Mouse (Mus musculus): ENCODE measurements around the gene Gltpd2. TPM values are rescaled to one million over a fixed set of nuclear protein-coding genes. Genes with fewer than 3 reads are reported as not detected.

Gene Gltpd2
- 0.15 and 0.44 TPM in 2 replicates for polyA plus RNA-seq (2015; fragmentation: Nextera tagmentation; extraction: Ambion mirVana)

DNA sequence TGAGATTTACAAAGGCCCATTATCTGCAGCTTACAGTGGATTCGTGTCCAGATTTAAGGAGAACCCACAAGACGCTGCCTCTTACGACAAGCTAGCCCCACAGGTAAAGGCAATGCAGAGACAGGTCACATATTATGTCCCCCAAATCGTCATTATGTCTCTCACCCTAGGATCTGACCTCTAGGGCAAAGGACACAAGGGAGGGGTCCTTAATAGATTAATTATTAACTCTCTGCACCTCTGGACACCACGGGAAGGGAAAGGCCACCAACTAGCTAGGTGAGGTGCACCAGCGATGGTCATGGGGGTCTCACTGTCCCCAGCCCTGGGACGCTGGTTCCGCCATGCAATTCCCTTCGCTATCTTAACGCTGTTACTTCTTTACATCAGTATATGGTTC is at the start of gene Gltpd2:
Gltpd2 (plus strand) TSS at position 274 of the 400 bp plus-strand sequence.

DNA sequence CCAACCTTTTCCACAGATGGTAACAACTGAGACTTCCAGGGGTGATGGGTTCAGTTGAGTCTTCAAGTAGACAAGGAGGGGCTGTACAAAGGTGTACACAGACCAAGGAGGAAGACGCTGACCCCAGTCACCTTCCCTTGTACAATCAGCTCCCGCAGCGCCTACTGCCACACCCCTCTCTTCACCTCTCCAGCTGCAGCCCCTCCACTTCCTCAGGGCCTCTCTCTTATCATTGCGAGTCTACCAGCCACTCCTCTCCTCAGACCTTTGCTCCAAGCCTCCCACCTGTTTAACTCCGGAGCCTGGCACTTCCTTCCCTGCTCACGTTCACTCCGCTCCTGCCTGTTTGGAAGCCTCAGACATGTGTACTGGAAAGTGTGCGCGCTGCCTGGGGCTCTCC is 14.0 kb upstream of the Gltpd2 start, which contains the start of gene Tm4sf5:
Tm4sf5 (plus strand) TSS at position 275 of the 400 bp plus-strand sequence.

DNA sequence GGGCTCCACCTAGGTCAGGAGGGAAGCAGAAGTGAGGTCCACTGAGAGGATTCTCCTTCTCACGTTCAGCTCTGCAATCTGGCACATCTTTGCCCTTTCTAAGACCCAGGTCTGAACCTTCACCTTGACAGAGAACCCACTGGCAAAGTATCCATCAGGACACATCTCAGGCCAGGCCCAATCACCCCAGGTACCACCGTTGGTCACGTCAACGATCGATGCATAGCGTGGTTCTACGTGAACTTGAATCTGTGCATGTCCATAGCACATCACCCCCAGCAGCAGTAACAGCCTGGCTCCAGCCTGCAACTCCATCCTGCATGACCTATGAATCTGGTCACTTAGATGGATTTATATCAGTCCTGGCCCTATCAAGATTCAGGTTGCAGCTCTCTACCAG is 4.7 kb upstream of the Gltpd2 start, which contains the start of gene Vmo1:
Vmo1 (minus strand) TSS at position 329 of the 400 bp plus-strand sequence.

DNA sequence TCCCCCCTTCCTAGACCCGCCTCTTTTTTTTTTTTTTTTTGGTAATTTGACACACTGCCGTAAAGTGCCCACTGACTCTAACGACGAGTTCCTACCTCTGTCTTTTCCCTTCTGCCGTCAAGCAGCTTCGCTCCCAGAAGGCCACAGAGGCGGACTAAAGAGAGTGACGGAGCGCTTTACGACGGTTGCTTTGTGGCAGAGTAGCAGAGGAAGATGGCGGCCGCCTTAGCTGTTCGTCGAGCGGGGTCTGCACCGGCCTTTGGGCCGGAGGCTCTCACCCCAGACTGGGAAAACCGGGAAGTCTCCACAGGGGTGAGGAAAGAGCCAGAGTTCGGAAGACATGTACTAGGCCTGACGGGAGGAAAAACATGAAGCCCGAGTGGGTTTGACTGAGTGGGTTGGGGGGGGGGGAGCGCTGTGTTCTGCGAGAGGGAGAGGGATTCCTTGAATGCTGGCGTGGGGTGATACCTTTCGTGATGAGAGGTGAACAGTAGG is 6.2 kb downstream of the Gltpd2 start, which contains the start of gene Psmb6:
Psmb6 (plus strand) TSS at position 184 of the 495 bp plus-strand sequence.

DNA sequence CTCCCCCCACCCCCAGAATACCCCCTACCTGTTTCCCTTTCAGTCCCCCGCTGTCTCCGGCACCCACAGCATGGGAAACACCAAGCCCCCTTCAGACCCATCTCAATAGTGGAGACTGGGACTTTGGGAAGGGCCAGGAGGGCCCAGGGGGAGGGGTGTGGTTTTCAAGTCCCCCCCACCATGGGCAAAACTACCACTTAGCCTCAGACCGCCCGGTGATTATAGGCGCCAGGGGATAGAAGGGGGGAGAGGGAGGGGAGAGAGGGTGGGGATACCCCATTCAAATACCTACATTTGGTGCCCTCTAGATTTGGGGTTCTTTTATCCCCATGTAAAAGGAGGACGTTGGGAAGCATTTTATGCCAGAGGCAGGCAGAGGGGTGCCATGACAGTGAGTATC is 13.8 kb downstream of the Gltpd2 start, which contains the start of gene Gm40193:
Gm40193 (minus strand) TSS at position 101 of the 400 bp plus-strand sequence.

DNA sequence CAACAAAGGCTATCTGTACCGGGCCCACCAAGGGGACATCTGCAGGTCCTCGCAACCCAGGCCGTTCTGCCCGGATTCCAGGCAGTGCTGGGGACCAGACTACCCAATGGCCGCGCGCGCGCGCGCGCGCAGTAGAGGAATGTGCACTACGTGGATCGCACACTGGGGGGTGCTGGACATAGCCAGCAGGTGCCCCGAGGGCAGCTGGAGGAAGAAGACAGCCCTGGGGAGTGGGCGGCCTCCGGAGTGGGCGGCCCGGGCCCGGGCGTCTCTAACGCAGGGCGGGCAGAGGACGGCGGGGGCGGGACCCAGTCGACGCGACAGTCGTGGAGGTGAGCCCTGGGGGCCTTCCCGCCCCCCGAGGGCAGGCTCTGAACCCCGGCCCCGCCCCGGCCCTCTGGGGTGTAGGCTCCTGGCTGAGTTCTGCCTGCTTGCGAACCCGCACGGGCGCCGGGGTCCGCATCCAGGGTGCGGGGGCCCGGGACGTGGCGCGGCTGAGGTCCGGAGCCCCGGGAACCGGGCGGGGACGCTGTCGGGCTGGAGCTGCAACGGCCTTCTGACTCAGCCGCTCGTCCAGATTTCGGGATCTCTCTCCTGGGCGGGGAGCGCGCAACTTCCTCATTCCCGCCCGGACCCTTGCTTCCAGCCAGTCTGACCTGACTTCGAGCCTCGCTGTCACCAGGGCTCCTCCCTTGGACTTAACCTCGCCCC is 21.0 kb downstream of the Gltpd2 start, which contains the start of gene Pld2:
Pld2 (plus strand) TSS at position 188 of the 711 bp plus-strand sequence.

DNA sequence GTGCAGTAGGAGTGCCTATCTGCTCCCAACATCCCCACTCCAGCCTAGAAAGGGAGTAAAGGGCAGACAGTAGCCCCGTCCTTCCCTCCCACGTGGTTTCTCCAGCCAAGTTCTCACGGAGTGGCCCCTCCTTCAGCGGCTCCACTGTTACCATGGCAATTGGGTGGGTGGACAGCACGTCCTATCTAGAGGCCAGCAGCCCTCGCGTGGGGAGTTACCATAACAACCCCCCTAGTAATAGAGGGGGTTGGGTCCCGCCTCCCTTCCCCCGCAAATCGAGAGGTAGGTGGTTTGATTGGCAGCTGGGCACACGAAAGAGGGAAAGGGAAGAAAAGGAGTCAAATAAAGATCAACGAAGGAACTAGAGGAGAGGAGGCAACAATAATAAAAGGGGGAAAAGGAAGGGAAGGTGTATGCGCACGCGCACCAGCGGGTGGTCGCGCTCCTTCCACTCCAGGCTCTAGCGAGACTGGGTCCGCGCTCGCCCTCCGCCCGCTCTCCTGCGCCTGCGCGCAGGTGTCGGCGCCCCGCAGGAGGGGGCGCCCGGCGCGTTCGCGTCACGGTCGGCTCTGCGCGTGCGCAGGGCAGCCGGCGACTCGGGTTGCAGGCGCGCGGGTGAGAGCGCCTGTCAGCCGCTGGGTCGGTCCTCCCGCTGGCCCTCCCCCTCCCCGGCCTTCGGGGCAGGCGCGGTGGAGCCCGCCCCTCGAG is 43.4 kb downstream of the Gltpd2 start, which contains the start of gene Mink1:
Mink1 (plus strand) TSS at position 595 of the 708 bp plus-strand sequence.

Other genes with a start within 250 kb of the Gltpd2 start
- gene Alox12e, start 196.6 kb upstream of the Gltpd2 start, polyA plus RNA-seq (2015; fragmentation: Nextera tagmentation; extraction: Ambion mirVana) = 0.21 and 0.27 TPM in 2 replicates
- gene Alox15, start 167.2 kb upstream of the Gltpd2 start, polyA plus RNA-seq (2015; fragmentation: Nextera tagmentation; extraction: Ambion mirVana) = 0.08 and 0.12 TPM in 2 replicates
- 11.7 and 12.6 TPM in 2 replicates for gene Pelp1, start 109.2 kb upstream of the Gltpd2 start, polyA plus RNA-seq (2015; fragmentation: Nextera tagmentation; extraction: Ambion mirVana)
- gene Arrb2, start 86.6 kb upstream of the Gltpd2 start, polyA plus RNA-seq (2015; fragmentation: Nextera tagmentation; extraction: Ambion mirVana) = 8.7 and 12.3 TPM in 2 replicates
- 13.6 and 16.3 TPM in 2 replicates for gene Med11, start 67.3 kb upstream of the Gltpd2 start, polyA plus RNA-seq (2015; fragmentation: Nextera tagmentation; extraction: Ambion mirVana)
- 0.30 and 0.38 TPM in 2 replicates for gene Zmynd15, start 59.8 kb upstream of the Gltpd2 start, polyA plus RNA-seq (2015; fragmentation: Nextera tagmentation; extraction: Ambion mirVana)
- gene Cxcl16, start 59.2 kb upstream of the Gltpd2 start, polyA plus RNA-seq (2015; fragmentation: Nextera tagmentation; extraction: Ambion mirVana) = 2.9 and 3.2 TPM in 2 replicates
- not detected in 2 replicates for gene Tm4sf5, start 14.0 kb upstream of the Gltpd2 start, polyA plus RNA-seq (2015; fragmentation: Nextera tagmentation; extraction: Ambion mirVana)
- 0.31 and 0.34 TPM in 2 replicates for gene Vmo1, start 4.6 kb upstream of the Gltpd2 start, polyA plus RNA-seq (2015; fragmentation: Nextera tagmentation; extraction: Ambion mirVana)
- 671 and 694 TPM in 2 replicates for gene Psmb6, start 6.2 kb downstream of the Gltpd2 start, polyA plus RNA-seq (2015; fragmentation: Nextera tagmentation; extraction: Ambion mirVana)
- not detected in 2 replicates for gene Gm40193, start 13.7 kb downstream of the Gltpd2 start, polyA plus RNA-seq (2015; fragmentation: Nextera tagmentation; extraction: Ambion mirVana)
- gene Pld2, start 20.9 kb downstream of the Gltpd2 start, polyA plus RNA-seq (2015; fragmentation: Nextera tagmentation; extraction: Ambion mirVana) = 8.9 and 9.1 TPM in 2 replicates
- 7.8 and 8.1 TPM in 2 replicates for gene Mink1, start 43.7 kb downstream of the Gltpd2 start, polyA plus RNA-seq (2015; fragmentation: Nextera tagmentation; extraction: Ambion mirVana)
- 0.22 and 0.44 TPM in 2 replicates for gene 4930544D05Rik, start 96.7 kb downstream of the Gltpd2 start, polyA plus RNA-seq (2015; fragmentation: Nextera tagmentation; extraction: Ambion mirVana)
- gene Chrne, start 100.0 kb downstream of the Gltpd2 start, polyA plus RNA-seq (2015; fragmentation: Nextera tagmentation; extraction: Ambion mirVana) = 2.9 and 3.8 TPM in 2 replicates
- 0.21 and 0.37 TPM in 2 replicates for gene Gp1ba, start 119.9 kb downstream of the Gltpd2 start, polyA plus RNA-seq (2015; fragmentation: Nextera tagmentation; extraction: Ambion mirVana)
- gene Rnf167, start 128.0 kb downstream of the Gltpd2 start, polyA plus RNA-seq (2015; fragmentation: Nextera tagmentation; extraction: Ambion mirVana) = 69.4 and 70.9 TPM in 2 replicates
- gene Slc25a11, start 128.3 kb downstream of the Gltpd2 start, polyA plus RNA-seq (2015; fragmentation: Nextera tagmentation; extraction: Ambion mirVana) = 302 and 335 TPM in 2 replicates
- gene Pfn1, start 135.4 kb downstream of the Gltpd2 start, polyA plus RNA-seq (2015; fragmentation: Nextera tagmentation; extraction: Ambion mirVana) = 813 and 1,027 TPM in 2 replicates
- gene Eno3, start 138.0 kb downstream of the Gltpd2 start, polyA plus RNA-seq (2015; fragmentation: Nextera tagmentation; extraction: Ambion mirVana) = 4,370 and 4,803 TPM in 2 replicates
- 197 and 208 TPM in 2 replicates for gene Spag7, start 150.2 kb downstream of the Gltpd2 start, polyA plus RNA-seq (2015; fragmentation: Nextera tagmentation; extraction: Ambion mirVana)
- gene Camta2, start 168.9 kb downstream of the Gltpd2 start, polyA plus RNA-seq (2015; fragmentation: Nextera tagmentation; extraction: Ambion mirVana) = 8.7 and 9.3 TPM in 2 replicates
- 3.9 and 6.0 TPM in 2 replicates for gene Inca1, start 181.0 kb downstream of the Gltpd2 start, polyA plus RNA-seq (2015; fragmentation: Nextera tagmentation; extraction: Ambion mirVana)
- gene Kif1c, start 181.4 kb downstream of the Gltpd2 start, polyA plus RNA-seq (2015; fragmentation: Nextera tagmentation; extraction: Ambion mirVana) = 4.0 and 4.5 TPM in 2 replicates
- 10.5 and 11.4 TPM in 2 replicates for gene Zfp3, start 245.0 kb downstream of the Gltpd2 start, polyA plus RNA-seq (2015; fragmentation: Nextera tagmentation; extraction: Ambion mirVana)

Measured in skeletal muscle tissue, postnatal 0 days (tissue).